Mouse (Mus musculus): ENCODE measurements at regions not wholly inside any gene's neighbourhood (a gene's known extent, or its start where the extent isn't known, plus 50 kb on each side); places are given as distances from the start of the nearest gene placed in this dataset.
A peak's percentile ranks its signal among the peaks of the same experiment; 100 is the strongest.

- Histone ChIP-seq H3K27me3 (ENCODE audit: control insufficient read depth, insufficient read depth, low read length) (no peaks in the 10 kb centered on the region), H3K4me3 (ENCODE audit: control insufficient read depth, low read depth, low read length) (no peak overlapping the region), H3K36me3 (ENCODE audit: control insufficient read depth, insufficient read depth, low read length) (no peaks in the 10 kb centered on the region), H3K4me1 (ENCODE audit: control insufficient read depth, insufficient read depth, low read length) (no peaks in the 10 kb centered on the region), H3K27ac (ENCODE audit: control insufficient read depth, insufficient read depth, low read depth, low read length) (no peak overlapping the region)
- no peak for TF ChIP-seq CTCF (IDR thresholded peaks at IDR 0.05; ENCODE audit: control insufficient read depth, insufficient read depth, insufficient replicate concordance, low read depth, low read length)
- no peak for TF ChIP-seq POLR2A (IDR thresholded peaks at IDR 0.05; ENCODE audit: control insufficient read depth, low read depth, low read length)
These were observed 948.9 kb downstream of the Bcl11a start for GRCm38 (mm10) chr11:25026786-25027185.

GRCm38 (mm10) chr11:25040983-25041382 is 963.1 kb downstream of the Bcl11a start:
- no peaks in the 10 kb centered on the region for H3K27me3 ChIP-seq (ENCODE audit: control insufficient read depth, insufficient read depth, low read length)
- no peak overlapping the region for H3K27ac ChIP-seq (ENCODE audit: control insufficient read depth, insufficient read depth, low read depth, low read length)

GRCm38 (mm10) chr11:25042763-25043162 is 964.9 kb downstream of the Bcl11a start:
- Histone ChIP-seq H3K27me3 (ENCODE audit: control insufficient read depth, insufficient read depth, low read length) (no peaks in the 10 kb centered on the region), H3K4me1 (ENCODE audit: control insufficient read depth, insufficient read depth, low read length) (no peaks in the 10 kb centered on the region; the same call in 1 of the 2 replicates), H3K27ac (ENCODE audit: control insufficient read depth, insufficient read depth, low read depth, low read length) (no peak overlapping the region), H3K36me3 (ENCODE audit: control insufficient read depth, insufficient read depth, low read length) (no peaks in the 10 kb centered on the region), H3K4me3 (ENCODE audit: control insufficient read depth, low read depth, low read length) (no peak overlapping the region)
- TF ChIP-seq CTCF (IDR thresholded peaks at IDR 0.05; ENCODE audit: control insufficient read depth, insufficient read depth, insufficient replicate concordance, low read depth, low read length), result no peak

More at GRCm38 (mm10) chr11:25040983-25041382, 963.1 kb downstream of the Bcl11a start:
- Histone ChIP-seq H3K4me1 (ENCODE audit: control insufficient read depth, insufficient read depth, low read length) (no peaks in the 10 kb centered on the region; the same call in 1 of the 2 replicates), H3K4me3 (ENCODE audit: control insufficient read depth, low read depth, low read length) (no peak overlapping the region), H3K36me3 (ENCODE audit: control insufficient read depth, insufficient read depth, low read length) (no peaks in the 10 kb centered on the region)
- TF ChIP-seq POLR2A (IDR thresholded peaks at IDR 0.05; ENCODE audit: control insufficient read depth, low read depth, low read length) (no peak), CTCF (IDR thresholded peaks at IDR 0.05; ENCODE audit: control insufficient read depth, insufficient read depth, insufficient replicate concordance, low read depth, low read length) (no peak)

GRCm38 (mm10) chr11:25045339-25045738 is 967.5 kb downstream of the Bcl11a start:
- Histone ChIP-seq H3K27me3 (ENCODE audit: control insufficient read depth, insufficient read depth, low read length) (no peaks in the 10 kb centered on the region), H3K27ac (ENCODE audit: control insufficient read depth, insufficient read depth, low read depth, low read length) (no peak overlapping the region)

GRCm38 (mm10) chr11:25045977-25046376 is 968.1 kb downstream of the Bcl11a start:
- Histone ChIP-seq H3K27ac (ENCODE audit: control insufficient read depth, insufficient read depth, low read depth, low read length) (no peak overlapping the region), H3K27me3 (ENCODE audit: control insufficient read depth, insufficient read depth, low read length) (no peaks in the 10 kb centered on the region), H3K4me3 (ENCODE audit: control insufficient read depth, low read depth, low read length) (no peak overlapping the region), H3K4me1 (ENCODE audit: control insufficient read depth, insufficient read depth, low read length) (no peaks in the 10 kb centered on the region; the same call in 1 of the 2 replicates), H3K36me3 (ENCODE audit: control insufficient read depth, insufficient read depth, low read length) (no peaks in the 10 kb centered on the region)
- TF ChIP-seq POLR2A (IDR thresholded peaks at IDR 0.05; ENCODE audit: control insufficient read depth, low read depth, low read length), result no peak
- TF ChIP-seq CTCF (IDR thresholded peaks at IDR 0.05; ENCODE audit: control insufficient read depth, insufficient read depth, insufficient replicate concordance, low read depth, low read length), result peak; percentile 73; the same call in 1 of the 2 replicates

More at GRCm38 (mm10) chr11:25045339-25045738, 967.5 kb downstream of the Bcl11a start:
- no peak overlapping the region for H3K4me3 ChIP-seq (ENCODE audit: control insufficient read depth, low read depth, low read length)
- H3K4me1 ChIP-seq (ENCODE audit: control insufficient read depth, insufficient read depth, low read length), result no peaks in the 10 kb centered on the region; the same call in 1 of the 2 replicates
- H3K36me3 ChIP-seq (ENCODE audit: control insufficient read depth, insufficient read depth, low read length), result no peaks in the 10 kb centered on the region
- TF ChIP-seq POLR2A (IDR thresholded peaks at IDR 0.05; ENCODE audit: control insufficient read depth, low read depth, low read length), result no peak
- TF ChIP-seq CTCF (IDR thresholded peaks at IDR 0.05; ENCODE audit: control insufficient read depth, insufficient read depth, insufficient replicate concordance, low read depth, low read length), result no peak

- H3K4me3 ChIP-seq (ENCODE audit: control insufficient read depth, low read depth, low read length), result no peak overlapping the region
- H3K27ac ChIP-seq (ENCODE audit: control insufficient read depth, insufficient read depth, low read depth, low read length), result no peak overlapping the region
- H3K27me3 ChIP-seq (ENCODE audit: control insufficient read depth, insufficient read depth, low read length), result no peaks in the 10 kb centered on the region
- no peaks in the 10 kb centered on the region for H3K36me3 ChIP-seq (ENCODE audit: control insufficient read depth, insufficient read depth, low read length)
- TF ChIP-seq POLR2A (IDR thresholded peaks at IDR 0.05; ENCODE audit: control insufficient read depth, low read depth, low read length) (no peak), CTCF (IDR thresholded peaks at IDR 0.05; ENCODE audit: control insufficient read depth, insufficient read depth, insufficient replicate concordance, low read depth, low read length) (no peak)
- H3K4me1 ChIP-seq (ENCODE audit: control insufficient read depth, insufficient read depth, low read length), result no peaks in the 10 kb centered on the region
These were observed 977.8 kb downstream of the Bcl11a start for GRCm38 (mm10) chr11:25055698-25056097.

- Histone ChIP-seq H3K36me3 (ENCODE audit: control insufficient read depth, insufficient read depth, low read length) (no peaks in the 10 kb centered on the region), H3K4me3 (ENCODE audit: control insufficient read depth, low read depth, low read length) (no peak overlapping the region), H3K27me3 (ENCODE audit: control insufficient read depth, insufficient read depth, low read length) (no peaks in the 10 kb centered on the region), H3K27ac (ENCODE audit: control insufficient read depth, insufficient read depth, low read depth, low read length) (no peak overlapping the region), H3K4me1 (ENCODE audit: control insufficient read depth, insufficient read depth, low read length) (no peaks in the 10 kb centered on the region)
- no peak for TF ChIP-seq CTCF (IDR thresholded peaks at IDR 0.05; ENCODE audit: control insufficient read depth, insufficient read depth, insufficient replicate concordance, low read depth, low read length)
- no peak for TF ChIP-seq POLR2A (IDR thresholded peaks at IDR 0.05; ENCODE audit: control insufficient read depth, low read depth, low read length)
These were observed 979.3 kb downstream of the Bcl11a start for GRCm38 (mm10) chr11:25057093-25057521.

GRCm38 (mm10) chr11:25057543-25057942 is 979.7 kb downstream of the Bcl11a start:
- H3K4me1 ChIP-seq (ENCODE audit: control insufficient read depth, insufficient read depth, low read length), result no peaks in the 10 kb centered on the region
- TF ChIP-seq POLR2A (IDR thresholded peaks at IDR 0.05; ENCODE audit: control insufficient read depth, low read depth, low read length) (no peak), CTCF (IDR thresholded peaks at IDR 0.05; ENCODE audit: control insufficient read depth, insufficient read depth, insufficient replicate concordance, low read depth, low read length) (no peak)
- H3K36me3 ChIP-seq (ENCODE audit: control insufficient read depth, insufficient read depth, low read length), result no peaks in the 10 kb centered on the region
- no peak overlapping the region for H3K27ac ChIP-seq (ENCODE audit: control insufficient read depth, insufficient read depth, low read depth, low read length)
- no peak overlapping the region for H3K4me3 ChIP-seq (ENCODE audit: control insufficient read depth, low read depth, low read length)
- no peaks in the 10 kb centered on the region for H3K27me3 ChIP-seq (ENCODE audit: control insufficient read depth, insufficient read depth, low read length)
